Mouse (Mus musculus) gastrocnemius, adult 8-10 months (tissue): ENCODE measurements around the gene Elavl1. TPM values are rescaled to one million over a fixed set of nuclear protein-coding genes. Genes with fewer than 3 reads are reported as not detected.

Source experiments
- DNase-seq, 2 experiments: peaks; one replicate each; pipeline ENCODE4 v3.0.0; 2022; ENCODE audit warnings: low spot score in 2 of 2
- total RNA-seq, 4 experiments: library from RNA; stranded (reverse); gene quantifications; 2 replicates each; pipeline ENCODE4 v1.2.4; 2022

Gene Elavl1
- total RNA-seq, 4 experiments from 2014 or later = 39.7 to 49.1 (median 44.2) TPM

DNA sequence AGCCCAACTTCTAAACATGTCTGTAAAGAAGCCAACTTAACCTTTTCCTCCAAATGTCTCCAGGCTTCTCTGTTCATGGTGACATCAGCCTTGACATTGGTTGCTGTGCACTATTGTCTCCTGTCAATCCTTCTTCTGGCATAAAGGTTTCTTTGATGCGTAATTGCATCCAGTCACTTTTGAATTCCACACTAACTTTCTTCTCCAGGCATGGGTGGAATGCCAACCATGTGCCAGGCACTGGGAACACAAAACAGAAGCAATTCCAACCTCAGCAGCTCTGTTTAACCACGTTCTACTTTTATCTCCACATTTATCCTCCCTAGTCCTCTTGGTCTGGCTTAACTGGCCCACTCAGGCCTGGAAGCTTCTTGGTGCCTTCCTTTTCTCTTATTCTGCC is 4.2 kb downstream of the Elavl1 start:
- DNase-seq = no peak

DNA sequence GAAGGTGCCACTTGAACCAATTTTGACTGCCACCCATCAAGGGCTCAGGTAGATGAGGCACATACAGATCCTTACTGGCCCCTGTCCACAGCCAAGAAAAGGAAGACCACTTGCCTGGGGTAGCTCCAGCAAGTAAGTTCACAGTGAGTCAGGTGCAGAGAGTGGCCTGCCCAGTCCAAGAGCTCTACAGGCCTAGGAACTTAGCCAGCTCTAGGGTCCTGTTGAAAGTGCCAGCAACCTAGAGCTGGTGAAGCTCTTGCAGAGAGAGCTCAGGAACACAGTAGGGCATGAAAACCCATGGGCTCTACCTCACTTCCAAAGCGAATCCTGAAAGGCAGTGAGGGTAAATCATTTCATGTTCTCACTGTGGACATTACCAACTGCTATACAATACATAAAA is 4.8 kb downstream of the Elavl1 start:
- no peak for DNase-seq

DNA sequence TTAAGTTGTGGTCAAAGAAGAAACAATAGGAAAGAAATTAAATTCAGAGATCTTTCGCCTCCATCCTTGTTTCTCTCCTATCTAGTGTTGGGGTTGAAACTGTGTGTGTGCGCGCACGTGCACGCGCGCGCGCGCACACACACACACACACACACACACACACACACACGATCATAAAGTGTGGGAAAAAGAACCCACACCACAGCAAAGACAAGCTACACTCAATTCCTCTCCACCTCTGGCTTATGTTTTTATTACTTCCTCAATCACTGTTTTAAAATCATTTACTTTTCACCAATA is 5.7 kb downstream of the Elavl1 start:
- no peak for DNase-seq

DNA sequence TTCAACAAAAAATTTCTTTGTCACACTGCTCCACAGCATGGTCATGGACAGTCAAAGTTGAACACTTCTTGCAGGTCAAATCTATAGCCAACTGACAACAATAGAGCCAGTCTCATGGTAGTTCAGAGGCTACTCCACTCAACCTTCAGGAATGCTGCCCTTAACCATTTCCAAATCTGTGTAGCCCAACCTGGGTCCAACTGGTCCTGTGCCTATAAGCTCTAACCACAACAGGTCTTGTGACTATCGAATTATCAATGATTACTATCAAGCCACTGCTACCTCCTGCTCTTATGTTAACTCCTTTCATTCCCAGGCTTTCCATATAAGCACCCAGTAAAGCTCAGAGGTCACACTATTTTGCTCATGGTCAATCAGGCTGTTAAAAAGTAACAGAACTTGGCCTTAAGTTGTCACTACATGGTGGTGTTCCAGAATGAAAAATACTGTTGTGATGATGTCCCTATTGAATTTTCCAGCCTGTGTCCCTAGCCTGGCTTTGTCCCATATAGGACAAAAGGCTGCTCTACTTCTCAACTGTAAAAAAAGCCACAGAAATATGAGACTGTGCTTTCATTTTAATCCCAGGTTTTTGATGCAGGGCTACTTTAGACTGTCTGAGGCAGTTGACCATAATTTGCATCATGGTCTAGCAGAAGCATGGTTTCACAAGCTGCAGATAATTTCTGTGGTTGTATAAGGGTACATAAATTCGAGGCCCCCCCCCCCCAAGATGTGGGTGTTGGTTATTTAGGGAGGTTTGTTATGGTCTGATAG is 6.2 kb downstream of the Elavl1 start:
- DNase-seq = no peak

DNA sequence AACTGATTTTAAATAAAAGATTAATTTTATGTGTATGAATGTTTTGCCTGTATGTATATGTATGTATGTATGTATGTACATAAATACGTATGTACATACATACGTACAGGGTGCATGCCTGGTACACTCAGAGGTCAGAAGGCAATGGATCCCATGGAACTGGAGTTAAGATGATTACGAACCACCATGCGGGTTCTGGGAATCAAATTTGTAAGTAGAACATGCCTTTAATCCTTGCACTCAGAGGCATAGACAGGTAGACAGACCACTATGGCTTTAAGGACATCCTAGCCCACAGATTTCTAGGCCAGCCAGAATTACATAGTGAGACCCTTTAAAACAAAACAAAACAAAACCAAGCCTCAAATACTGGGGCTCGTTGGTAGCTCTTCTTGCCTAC is 7.1 kb downstream of the Elavl1 start:
- no peak for DNase-seq

DNA sequence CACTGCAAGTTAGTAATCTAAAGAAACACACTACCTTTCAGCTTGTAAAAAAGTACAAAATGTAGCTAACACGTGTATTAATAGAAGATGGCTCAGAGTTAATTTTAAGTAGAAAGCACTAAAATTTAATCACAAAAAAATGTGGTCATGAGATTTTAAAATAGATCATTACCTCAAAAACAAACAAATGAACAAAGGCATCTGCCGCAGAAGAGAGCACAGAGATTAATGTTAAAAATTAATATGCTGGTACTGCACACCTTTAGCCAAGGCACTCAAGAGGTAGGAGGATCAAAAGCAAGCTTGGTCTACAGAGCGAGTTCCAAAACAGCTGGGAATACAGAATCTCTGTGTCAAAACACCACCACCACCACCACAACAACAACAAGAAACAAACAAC is 10.4 kb downstream of the Elavl1 start:
- no peak for DNase-seq

DNA sequence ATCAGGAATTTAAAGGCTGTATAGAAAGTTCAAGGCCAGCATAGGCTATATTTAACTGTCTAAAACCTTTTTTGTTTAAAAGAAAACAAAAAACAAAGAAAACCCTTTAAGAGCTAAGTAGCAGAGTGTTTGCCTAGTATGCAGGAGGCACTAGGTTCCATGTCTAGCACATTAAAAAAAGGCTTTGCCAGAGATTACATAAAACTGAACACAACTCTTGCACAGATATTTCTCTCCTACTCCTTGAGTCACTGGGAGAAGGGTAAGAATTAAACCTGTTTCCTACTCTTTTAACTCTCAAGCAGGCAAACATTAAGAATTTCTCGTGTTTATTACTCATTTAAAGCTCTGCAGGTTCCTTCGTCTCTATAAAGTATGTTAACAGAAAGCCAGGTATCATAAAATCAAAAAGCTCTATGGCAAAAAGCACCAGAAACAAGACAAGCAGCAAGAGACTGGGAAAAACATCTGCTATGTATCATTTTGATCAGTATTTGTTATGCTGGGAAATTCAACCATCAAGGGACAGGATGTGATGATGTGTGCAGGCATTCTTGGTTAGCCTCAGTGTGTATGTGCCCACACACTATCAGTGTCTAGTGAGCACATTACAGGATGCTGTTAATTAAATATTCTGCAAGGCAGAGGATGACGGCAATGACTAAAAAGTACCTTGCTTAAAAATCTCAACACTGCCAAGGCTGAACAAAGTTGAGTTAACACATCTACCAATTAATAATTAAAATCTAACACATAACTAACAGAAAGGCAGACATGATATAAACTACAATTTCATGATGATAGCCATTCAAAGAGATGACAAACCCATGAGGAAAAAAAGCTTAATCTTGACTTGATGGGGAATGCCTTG is 11.7 kb downstream of the Elavl1 start:
- no peak for DNase-seq

DNA sequence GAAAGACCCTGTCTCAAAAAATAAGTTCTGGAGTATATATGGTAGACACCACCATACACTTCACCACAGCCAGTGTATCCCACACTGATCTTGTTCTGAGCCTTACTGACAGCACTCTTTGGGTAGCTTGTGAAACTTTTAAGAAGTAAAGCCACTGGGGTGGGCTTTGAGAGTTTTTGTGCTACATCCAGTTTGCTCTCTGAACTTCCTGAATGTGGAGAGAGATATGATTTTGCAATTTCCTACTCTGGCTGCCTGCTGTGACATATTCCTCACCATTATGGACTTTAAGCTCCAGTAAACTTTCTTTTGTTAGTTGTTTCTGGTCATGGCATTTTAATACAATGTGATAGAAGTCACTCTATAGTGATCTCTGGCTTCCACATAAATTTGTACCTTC is 13.1 kb downstream of the Elavl1 start:
- no peak for DNase-seq

DNA sequence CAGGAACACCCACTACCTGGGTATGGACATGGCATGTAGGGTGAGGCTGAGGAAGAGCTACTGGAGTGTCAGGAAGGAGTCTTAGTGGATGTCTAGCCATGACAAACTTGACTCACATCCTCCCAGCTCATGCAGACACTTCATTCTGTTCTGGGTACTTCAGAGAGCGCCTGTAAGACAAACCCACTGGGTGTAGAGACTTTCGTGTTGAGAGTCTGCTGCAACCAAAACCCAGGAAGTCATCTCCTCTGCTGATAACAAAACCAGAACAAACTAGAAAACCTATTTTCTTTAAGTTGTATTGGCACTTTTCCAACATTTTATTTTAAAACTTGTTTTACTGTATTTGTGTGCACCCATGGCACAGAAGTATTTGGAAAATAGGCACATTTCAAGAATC is 19.4 kb downstream of the Elavl1 start:
- no peak for DNase-seq

DNA sequence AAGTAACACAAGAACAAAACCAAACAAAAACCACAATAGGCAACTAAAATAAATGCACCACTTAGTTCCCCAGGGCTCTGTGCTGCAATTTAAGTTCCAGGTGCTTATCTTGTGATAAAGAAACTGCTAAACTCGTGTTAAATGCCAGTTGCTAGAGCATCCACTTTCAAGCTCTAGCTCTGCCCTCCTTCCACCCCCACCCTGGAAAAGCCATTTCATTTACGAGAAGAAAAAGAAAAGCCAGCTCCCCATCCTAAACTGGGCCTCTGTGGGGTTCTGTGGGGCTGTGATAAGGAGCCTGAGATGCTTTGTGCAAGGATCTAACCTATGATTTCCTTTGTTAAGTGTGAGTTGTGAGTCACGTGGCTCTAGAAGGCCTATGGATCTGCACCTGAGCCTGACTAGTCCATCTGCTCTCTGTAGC is 21.1 kb downstream of the Elavl1 start:
- no peak for DNase-seq

DNA sequence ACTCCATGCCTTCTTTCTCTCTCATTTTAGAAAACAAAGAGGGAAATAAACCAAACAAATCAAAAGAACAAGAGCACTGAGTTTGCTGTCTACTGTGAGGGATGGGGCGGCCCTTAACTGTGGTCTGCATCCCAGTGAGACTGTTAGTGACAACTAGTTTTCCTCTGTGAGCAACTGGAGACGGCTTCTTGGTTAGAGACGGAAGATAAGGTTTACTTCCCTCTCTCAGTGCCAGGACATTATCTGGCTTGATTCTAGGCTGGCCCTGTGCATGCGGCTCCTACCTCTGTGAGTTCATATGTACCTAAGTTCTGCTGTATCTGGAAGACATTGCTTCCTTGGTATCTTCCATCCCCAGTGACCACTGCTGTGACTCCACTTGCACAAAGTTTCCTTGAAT is 27.4 kb downstream of the Elavl1 start:
- DNase-seq = no peak

DNA sequence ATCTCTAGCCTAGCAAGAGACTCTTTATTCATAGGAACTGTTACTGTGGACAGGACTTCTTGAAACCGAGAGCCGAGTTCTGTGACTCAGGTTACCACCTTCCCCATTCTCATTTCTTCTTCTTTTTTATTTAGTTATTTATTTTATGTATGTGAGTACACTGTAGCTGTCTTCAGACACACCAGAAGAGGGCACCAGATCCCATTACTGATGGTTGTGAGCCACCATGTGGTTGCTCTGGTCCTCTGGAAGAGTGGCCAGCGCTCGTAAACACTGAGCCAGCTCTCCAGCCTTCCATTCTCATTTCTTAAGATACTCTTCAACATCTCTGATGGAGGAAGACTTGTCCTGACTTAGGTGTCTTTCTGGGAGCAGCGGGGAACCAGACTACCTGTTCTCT is 32.5 kb downstream of the Elavl1 start:
- no peak for DNase-seq

DNA sequence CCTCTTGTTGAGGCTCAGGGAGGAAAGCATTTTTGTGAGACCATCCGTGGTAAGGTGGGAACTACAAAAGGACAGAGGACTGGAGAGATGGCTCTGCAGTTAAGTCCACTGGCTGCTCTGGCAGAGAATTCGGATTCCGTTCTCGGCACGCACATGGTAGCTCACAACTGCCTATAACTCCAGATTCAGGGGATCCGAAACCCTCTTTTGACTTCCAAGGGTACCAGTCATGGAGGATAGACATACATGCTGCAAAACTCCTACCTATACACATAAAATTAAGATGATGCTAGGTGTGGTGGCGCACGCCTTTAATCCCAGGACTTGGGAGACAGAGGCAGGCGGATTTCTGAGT is 49.1 kb downstream of the Elavl1 start:
- DNase-seq = no peak

DNA sequence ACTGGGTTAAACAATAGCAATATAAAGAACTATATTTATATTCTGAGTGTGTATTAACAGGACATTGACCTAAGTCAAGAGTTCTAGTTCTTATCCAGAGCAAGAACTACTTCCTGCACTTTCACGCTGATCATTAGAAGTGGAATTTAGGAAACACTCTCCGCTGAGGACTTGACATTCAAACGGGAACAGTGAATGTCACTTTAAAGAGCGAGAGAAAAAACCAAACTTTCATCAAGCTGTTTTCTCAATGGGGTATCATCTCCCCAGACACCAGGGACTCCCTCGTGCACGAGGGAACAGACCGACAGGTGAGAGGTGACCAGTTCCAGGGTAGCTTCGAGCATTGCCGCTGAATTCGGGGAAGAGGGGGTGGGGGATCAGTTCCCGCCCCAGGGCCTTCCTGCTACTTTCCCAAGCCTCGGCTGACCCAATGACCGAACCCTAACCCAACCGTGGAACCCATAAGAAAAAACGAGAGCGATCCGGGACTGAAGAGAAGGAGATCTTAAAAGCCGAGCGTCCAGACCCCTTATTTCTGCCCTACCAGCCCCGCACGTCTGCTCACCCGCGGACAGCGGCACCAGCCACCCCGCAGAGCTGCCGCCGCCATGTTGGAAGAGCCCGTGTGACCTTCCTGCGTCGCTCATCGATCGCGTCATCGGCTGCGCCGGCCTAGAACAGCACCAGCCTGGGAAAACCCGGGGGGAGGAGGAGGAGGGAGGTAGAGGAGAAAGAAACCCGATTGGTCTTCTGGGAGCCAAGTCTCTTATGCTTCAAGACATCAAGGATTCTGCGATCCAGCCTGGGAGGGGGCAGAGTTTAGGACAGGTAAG is 49.7 kb downstream of the Elavl1 start, which contains the start of gene Timm44:
TSS of gene Timm44 (minus strand) at position 639 of the 836 bp plus-strand sequence.
- peak; percentile 84 to 87 for DNase-seq

DNA sequence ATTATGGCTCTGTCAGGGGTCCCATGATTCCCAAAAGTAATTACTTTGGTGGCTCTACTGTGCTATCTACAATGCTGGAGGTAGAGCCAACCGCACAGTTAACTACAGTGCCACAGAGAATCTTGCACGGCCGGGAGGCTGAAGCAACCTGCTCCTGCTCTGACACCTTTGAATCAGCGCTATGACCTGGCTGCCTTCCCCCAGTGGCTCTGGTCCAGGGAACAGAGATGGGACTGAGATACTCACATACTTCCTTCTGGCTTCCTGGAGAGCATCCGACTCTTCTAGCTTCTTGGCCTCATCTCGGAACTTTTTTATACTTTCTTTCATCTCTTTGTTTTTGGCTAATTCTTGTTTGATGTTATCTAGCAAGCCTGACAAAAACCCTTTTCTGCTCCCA is 55.6 kb downstream of the Elavl1 start:
- no peak for DNase-seq

DNA sequence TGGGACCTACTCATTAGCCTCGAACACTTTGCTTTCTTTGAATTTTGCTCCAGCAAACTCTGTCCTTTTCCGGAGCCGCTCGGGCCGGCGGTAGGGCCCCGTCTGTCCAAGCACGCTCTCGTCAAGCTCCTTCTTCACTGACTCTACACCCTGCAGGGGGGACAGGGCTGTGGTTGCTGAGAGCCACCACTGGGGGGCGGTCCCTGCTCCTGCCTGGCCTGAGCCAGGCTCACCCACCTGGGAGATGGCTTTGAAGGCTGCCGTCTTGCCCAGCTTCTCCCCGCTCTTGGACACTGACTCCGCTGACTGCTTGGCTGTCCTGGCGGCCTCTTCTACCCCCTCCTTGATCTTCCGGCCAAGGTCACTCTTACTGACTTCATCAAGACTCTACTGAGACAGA is 57.6 kb downstream of the Elavl1 start:
- DNase-seq = no peak

DNA sequence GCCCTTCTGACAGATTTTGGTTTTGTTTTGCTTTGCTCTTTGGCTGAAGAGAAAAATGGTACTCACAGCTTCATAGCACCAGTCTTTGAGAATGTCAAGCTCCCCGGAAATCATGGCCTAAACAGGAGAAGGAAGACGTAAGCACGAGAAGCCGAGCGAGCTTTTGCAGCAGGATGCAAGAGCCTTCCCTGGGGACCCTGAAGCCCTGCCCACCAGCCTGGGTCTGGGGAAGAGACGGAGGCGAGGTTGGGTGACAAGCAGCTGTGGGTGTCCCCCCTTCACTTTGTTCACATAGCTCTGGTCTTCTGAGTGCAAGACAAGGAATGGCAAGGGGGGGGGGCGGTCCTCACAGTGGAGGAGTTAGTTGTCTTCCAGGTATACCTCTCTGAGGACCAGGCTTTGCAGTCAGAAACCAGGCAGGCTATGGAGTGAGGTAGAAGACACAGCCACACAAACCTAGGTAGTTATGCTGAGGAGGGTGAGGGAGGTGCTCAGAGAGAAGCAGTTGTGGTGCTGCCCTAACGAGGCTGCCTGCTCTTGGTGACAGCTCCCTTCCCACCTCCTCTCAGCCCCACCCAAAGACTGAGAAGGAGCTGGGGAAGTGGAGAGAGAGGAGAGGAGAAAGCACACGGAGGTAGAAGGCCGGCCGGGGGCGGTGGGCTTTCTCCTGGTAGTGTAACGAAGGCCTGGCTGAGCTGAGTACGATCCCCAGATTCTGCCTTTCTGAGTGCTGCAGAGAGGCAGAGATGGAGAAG is 59.9 kb downstream of the Elavl1 start:
- no peak for DNase-seq

DNA sequence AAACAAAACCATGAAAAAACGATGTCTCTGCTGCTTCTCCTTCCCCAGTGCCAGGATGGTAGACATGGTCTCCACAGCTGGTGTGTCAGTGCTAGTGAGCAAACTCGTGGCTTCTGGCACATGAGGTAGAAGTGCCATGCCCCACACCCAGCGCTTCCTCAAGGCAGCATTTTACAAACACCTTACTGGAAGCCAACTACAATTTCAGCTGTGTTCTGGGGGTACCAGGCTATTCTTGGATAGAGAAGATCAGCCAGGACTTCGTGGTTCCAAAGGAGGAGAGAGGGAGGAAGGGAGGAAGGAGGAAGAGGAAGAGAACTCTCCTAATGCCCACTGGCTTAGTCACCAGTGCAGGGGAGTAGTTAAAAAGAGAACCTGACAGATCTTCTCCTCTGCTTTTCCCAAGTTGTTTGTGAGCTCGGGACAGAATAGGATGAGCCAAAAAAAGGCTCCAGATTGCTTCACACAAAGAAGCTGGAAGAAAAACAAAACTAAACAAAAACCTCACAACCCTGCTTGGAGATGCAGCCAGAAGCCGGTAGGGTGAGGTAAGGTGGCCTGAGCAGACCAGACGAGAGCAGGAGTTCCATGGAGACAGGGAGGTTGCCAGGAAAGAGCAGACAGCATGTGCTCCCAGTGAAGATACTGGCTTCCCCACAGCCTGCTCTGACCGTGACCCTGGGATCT is 62.0 kb downstream of the Elavl1 start:
- no peak for DNase-seq

DNA sequence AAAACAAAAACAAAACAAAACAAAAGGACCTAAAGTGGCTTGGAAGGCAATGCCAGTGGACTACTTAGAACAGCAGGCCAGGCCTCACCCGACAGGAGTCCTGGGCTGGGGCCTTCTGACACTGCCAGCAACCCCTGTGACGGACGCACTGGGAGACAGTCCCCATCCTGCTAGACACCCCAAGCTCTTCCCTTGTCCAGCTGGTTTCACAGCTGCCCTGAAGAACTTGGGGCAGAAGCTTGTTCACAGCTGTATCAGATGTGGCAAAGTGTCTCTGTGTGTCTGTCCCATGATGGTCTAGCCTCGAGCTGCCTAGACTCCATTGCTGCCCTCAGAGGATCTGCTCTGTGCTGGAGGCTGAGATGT is 65.4 kb downstream of the Elavl1 start:
- DNase-seq = no peak

DNA sequence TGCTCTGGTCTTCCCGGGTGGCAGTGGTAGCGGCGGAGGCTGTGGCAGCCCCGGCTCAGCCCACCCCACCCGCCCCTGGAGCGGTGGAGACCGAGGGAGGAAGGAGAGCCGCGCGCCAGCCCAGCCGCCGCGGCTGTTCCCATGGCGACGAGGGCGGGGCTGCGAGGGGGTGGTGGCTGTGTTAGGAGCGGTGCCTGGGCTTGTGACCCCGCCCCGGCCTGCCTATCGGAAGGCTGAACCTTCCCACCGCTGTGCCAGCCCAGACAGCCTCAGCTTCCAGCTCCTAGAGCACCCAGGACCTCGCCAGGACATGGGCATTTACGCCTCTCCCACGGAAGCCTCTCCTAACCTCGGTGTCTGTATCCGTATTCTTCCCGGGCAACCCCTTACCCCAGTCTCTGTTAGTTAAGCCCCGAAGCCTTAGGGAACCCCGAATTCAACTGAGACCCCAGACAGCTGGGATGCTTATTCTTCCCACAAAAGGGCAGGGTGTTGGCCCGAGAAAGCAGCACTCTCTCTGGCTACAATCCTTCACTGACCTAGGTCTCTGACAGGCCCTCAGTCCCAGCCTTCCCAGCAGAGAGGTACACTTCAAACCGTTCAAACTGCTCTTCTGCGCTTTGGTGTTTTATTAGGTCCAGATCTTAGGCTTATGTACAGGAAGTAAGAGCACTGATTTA is 65.9 kb downstream of the Elavl1 start, which contains the start of gene Ctxn1:
TSS of gene Ctxn1 (minus strand) at position 150 of the 680 bp plus-strand sequence.
- peak; percentile 84 to 88 for DNase-seq
